Mouse (Mus musculus): Measurements from ENCODE around the gene Catsperb. TPM values are rescaled to one million over a fixed set of nuclear protein-coding genes. Genes with fewer than 3 reads are reported as not detected.
"Not testable (repeated sequence)": the region's sequence is repeated elsewhere in the genome, so short reads cannot be mapped to it uniquely, and the experiment has no call there.

Catsperb gene
- total RNA-seq (2012; rRNA removed) (not detected in 2 replicates), polyA plus RNA-seq (2012; ENCODE audit: insufficient read depth in 1 of 2, insufficient read length in 2 of 2, low read depth in 1 of 2, low replicate concordance in 2 of 2, missing spikeins in 1 of 2) (not detected)

- H3K9ac ChIP-seq (ENCODE audit: control insufficient read depth, low read depth, low read length, poor library complexity, severe bottlenecking): not testable (repeated sequence)
Observed at GRCm38 (mm10) chr12:101404353-101404752, at the start of gene Catsperb. TSS of gene Catsperb (plus strand) at chr12:101404653.

GRCm38 (mm10) chr12:101361468-101361867 lies 43.0 kb upstream of the Catsperb start:
- H3K27ac ChIP-seq (ENCODE audit: control insufficient read depth, low read depth, low read length); H3K4me3 ChIP-seq (ENCODE audit: control insufficient read depth in 1 of 2, insufficient read depth in 1 of 2, low read depth in 2 of 2, low read length in 2 of 2); H3K9me3 ChIP-seq (replicated peaks; ENCODE audit: insufficient read depth, low read length); H3K79me2 ChIP-seq (ENCODE audit: control insufficient read depth, insufficient read depth, low read length, poor library complexity); H3K27me3 ChIP-seq (ENCODE audit: control insufficient read depth in 1 of 2, insufficient read depth in 2 of 2, low read length in 2 of 2); H3K36me3 ChIP-seq (ENCODE audit: control insufficient read depth in 1 of 2, insufficient read depth in 2 of 2, low read length in 2 of 2); H3K9ac ChIP-seq (ENCODE audit: control insufficient read depth, low read depth, low read length, poor library complexity, severe bottlenecking); H3K4me1 ChIP-seq (ENCODE audit: control insufficient read depth in 1 of 2, insufficient read depth in 2 of 2, low read length in 2 of 2); DNase-seq (ENCODE audit: low read depth, low spot score): not testable (repeated sequence)

More at GRCm38 (mm10) chr12:101404353-101404752, at the start of gene Catsperb:
- not testable (repeated sequence) for H3K4me1 ChIP-seq (ENCODE audit: control insufficient read depth in 1 of 2, insufficient read depth in 2 of 2, low read length in 2 of 2); H3K36me3 ChIP-seq (ENCODE audit: control insufficient read depth in 1 of 2, insufficient read depth in 2 of 2, low read length in 2 of 2); H3K9me3 ChIP-seq (replicated peaks; ENCODE audit: insufficient read depth, low read length); H3K27me3 ChIP-seq (ENCODE audit: control insufficient read depth in 1 of 2, insufficient read depth in 2 of 2, low read length in 2 of 2); DNase-seq (ENCODE audit: low read depth, low spot score); H3K4me3 ChIP-seq (ENCODE audit: control insufficient read depth in 1 of 2, insufficient read depth in 1 of 2, low read depth in 2 of 2, low read length in 2 of 2); H3K79me2 ChIP-seq (ENCODE audit: control insufficient read depth, insufficient read depth, low read length, poor library complexity); H3K27ac ChIP-seq (ENCODE audit: control insufficient read depth, low read depth, low read length)

- H3K9ac ChIP-seq (ENCODE audit: control insufficient read depth, low read depth, low read length, poor library complexity, severe bottlenecking); H3K36me3 ChIP-seq (ENCODE audit: control insufficient read depth in 1 of 2, insufficient read depth in 2 of 2, low read length in 2 of 2); H3K27me3 ChIP-seq (ENCODE audit: control insufficient read depth in 1 of 2, insufficient read depth in 2 of 2, low read length in 2 of 2); DNase-seq (ENCODE audit: low read depth, low spot score); H3K79me2 ChIP-seq (ENCODE audit: control insufficient read depth, insufficient read depth, low read length, poor library complexity); H3K9me3 ChIP-seq (replicated peaks; ENCODE audit: insufficient read depth, low read length); H3K4me3 ChIP-seq (ENCODE audit: control insufficient read depth in 1 of 2, insufficient read depth in 1 of 2, low read depth in 2 of 2, low read length in 2 of 2); H3K4me1 ChIP-seq (ENCODE audit: control insufficient read depth in 1 of 2, insufficient read depth in 2 of 2, low read length in 2 of 2); H3K27ac ChIP-seq (ENCODE audit: control insufficient read depth, low read depth, low read length): not testable (repeated sequence)
Observed at GRCm38 (mm10) chr12:101381460-101381859, 23.0 kb upstream of the Catsperb start.

GRCm38 (mm10) chr12:101426131-101426530 lies 21.7 kb downstream of the Catsperb start:
- no peak for DNase-seq (ENCODE audit: low read depth, low spot score)
- Histone ChIP-seq H3K4me3 (ENCODE audit: control insufficient read depth in 1 of 2, insufficient read depth in 1 of 2, low read depth in 2 of 2, low read length in 2 of 2) (no peak overlapping the region), H3K4me1 (ENCODE audit: control insufficient read depth in 1 of 2, insufficient read depth in 2 of 2, low read length in 2 of 2) (no peaks in the 10 kb centered on the region), H3K27me3 (ENCODE audit: control insufficient read depth in 1 of 2, insufficient read depth in 2 of 2, low read length in 2 of 2) (no peaks in the 10 kb centered on the region), H3K79me2 (ENCODE audit: control insufficient read depth, insufficient read depth, low read length, poor library complexity) (no peaks in the 10 kb centered on the region), H3K9ac (ENCODE audit: control insufficient read depth, low read depth, low read length, poor library complexity, severe bottlenecking) (no peak overlapping the region), H3K36me3 (ENCODE audit: control insufficient read depth in 1 of 2, insufficient read depth in 2 of 2, low read length in 2 of 2) (no peaks in the 10 kb centered on the region), H3K27ac (ENCODE audit: control insufficient read depth, low read depth, low read length) (no peak overlapping the region), H3K9me3 (replicated peaks; ENCODE audit: insufficient read depth, low read length) (no peaks in the 10 kb centered on the region)
- TF ChIP-seq CTCF (IDR thresholded peaks at IDR 0.05 in 2 of 3, conservative IDR thresholded peaks at IDR 0.05 in 1 of 3; ENCODE audit: control insufficient read depth in 1 of 3, insufficient read depth in 1 of 3, low read depth in 2 of 3, low read length in 3 of 3, poor library complexity in 1 of 3, severe bottlenecking in 1 of 3): no peak
- TF ChIP-seq KAT2A (conservative IDR thresholded peaks at IDR 0.05; ENCODE audit: low read depth, low read length): no peak
- no peak for TF ChIP-seq TBP (IDR thresholded peaks at IDR 0.05; ENCODE audit: low read depth, low read length)
- TF ChIP-seq RCOR1 (IDR thresholded peaks at IDR 0.05; ENCODE audit: low read depth, low read length): no peak
- no peak for TF ChIP-seq TAL1 (IDR thresholded peaks at IDR 0.05; ENCODE audit: low read length)
- TF ChIP-seq MXI1 (IDR thresholded peaks at IDR 0.05; ENCODE audit: low read depth, low read length): no peak
- TF ChIP-seq CHD2 (IDR thresholded peaks at IDR 0.05; ENCODE audit: low read length): no peak
- no peak for TF ChIP-seq GATA1 (IDR thresholded peaks at IDR 0.05; ENCODE audit: low read depth, low read length)
- no peak for TF ChIP-seq MYC (IDR thresholded peaks at IDR 0.05; ENCODE audit: low read depth, low read length)
- TF ChIP-seq MAX (IDR thresholded peaks at IDR 0.05; ENCODE audit: low read length): no peak
- TF ChIP-seq SIN3A (IDR thresholded peaks at IDR 0.05; ENCODE audit: low read length): no peak

Data from MEL (cell line).